Mouse (Mus musculus): ENCODE measurements around the gene Ntsr2. TPM values are rescaled to one million over a fixed set of nuclear protein-coding genes. Genes with fewer than 3 reads are reported as not detected.

Ntsr2 gene
- polyA plus RNA-seq, 1 experiment from 2014 or later: 5.4 TPM

GRCm38 (mm10) chr12:16643508-16644345, 9.5 kb upstream of the Ntsr2 start:
- ATAC-seq: peak; percentile 81
- H3K27me3 ChIP-seq (ENCODE audit: control insufficient read depth, insufficient read depth, low read depth, low read length): no peaks in the 10 kb centered on the region
- WGBS: 38% methylated on average over 12 of the region's 12 CpGs
- H3K9me3 ChIP-seq (replicated peaks; ENCODE audit: control insufficient read depth, low read length, poor library complexity, severe bottlenecking): no peaks in the 10 kb centered on the region
- H3K27ac ChIP-seq (ENCODE audit: low read length): peak overlapping the region; percentile 60
- H3K9ac ChIP-seq (ENCODE audit: low read depth, low read length): peak overlapping the region; percentile 26; the same call in 1 of the 2 replicates
- no peak overlapping the region for H3K4me2 ChIP-seq (ENCODE audit: low read length)
- peaks cover 2% of the 10 kb centered on the region; the same call in 1 of the 2 replicates for H3K4me1 ChIP-seq (ENCODE audit: control insufficient read depth, insufficient read depth, low read length)
- no peaks in the 10 kb centered on the region for H3K36me3 ChIP-seq (ENCODE audit: control insufficient read depth, insufficient read depth, low read length)
- H3K4me3 ChIP-seq (ENCODE audit: low read depth, low read length): no peak overlapping the region

GRCm38 (mm10) chr12:16644698-16645097, 8.5 kb upstream of the Ntsr2 start:
- H3K4me1 ChIP-seq (ENCODE audit: control insufficient read depth, insufficient read depth, low read length): peaks cover 2% of the 10 kb centered on the region; the same call in 1 of the 2 replicates
- no peak overlapping the region for H3K4me3 ChIP-seq (ENCODE audit: low read depth, low read length)
- no peaks in the 10 kb centered on the region for H3K36me3 ChIP-seq (ENCODE audit: control insufficient read depth, insufficient read depth, low read length)
- no peaks in the 10 kb centered on the region for H3K27me3 ChIP-seq (ENCODE audit: control insufficient read depth, insufficient read depth, low read depth, low read length)
- ATAC-seq: no peak
- no peak overlapping the region; the same call in 1 of the 2 replicates for H3K27ac ChIP-seq (ENCODE audit: low read length)
- 36% methylated on average over 8 of the region's 8 CpGs for WGBS
- H3K4me2 ChIP-seq (ENCODE audit: low read length): no peak overlapping the region
- H3K9me3 ChIP-seq (replicated peaks; ENCODE audit: control insufficient read depth, low read length, poor library complexity, severe bottlenecking): no peaks in the 10 kb centered on the region
- H3K9ac ChIP-seq (ENCODE audit: low read depth, low read length): no peak overlapping the region

- no peaks in the 10 kb centered on the region for H3K27me3 ChIP-seq (ENCODE audit: control insufficient read depth, insufficient read depth, low read depth, low read length)
- H3K4me2 ChIP-seq (ENCODE audit: low read length): no peak overlapping the region
- H3K9ac ChIP-seq (ENCODE audit: low read depth, low read length): no peak overlapping the region
- no peak overlapping the region for H3K27ac ChIP-seq (ENCODE audit: low read length)
- no peaks in the 10 kb centered on the region for H3K36me3 ChIP-seq (ENCODE audit: control insufficient read depth, insufficient read depth, low read length)
- no peak for ATAC-seq
- H3K9me3 ChIP-seq (replicated peaks; ENCODE audit: control insufficient read depth, low read length, poor library complexity, severe bottlenecking): no peaks in the 10 kb centered on the region
- no peak overlapping the region for H3K4me3 ChIP-seq (ENCODE audit: low read depth, low read length)
- H3K4me1 ChIP-seq (ENCODE audit: control insufficient read depth, insufficient read depth, low read length): peaks cover 2% of the 10 kb centered on the region; the same call in 1 of the 2 replicates
- 59% methylated on average over 9 of the region's 9 CpGs for WGBS
Measured at GRCm38 (mm10) chr12:16646780-16647409, 6.3 kb upstream of the Ntsr2 start.

- H3K4me2 ChIP-seq (ENCODE audit: low read length): no peak overlapping the region
- H3K4me3 ChIP-seq (ENCODE audit: low read depth, low read length): no peak overlapping the region
- ATAC-seq: no peak
- H3K9me3 ChIP-seq (replicated peaks; ENCODE audit: control insufficient read depth, low read length, poor library complexity, severe bottlenecking): no peaks in the 10 kb centered on the region
- peaks cover 4% of the 10 kb centered on the region for H3K4me1 ChIP-seq (ENCODE audit: control insufficient read depth, insufficient read depth, low read length)
- 94% methylated on average over 6 of the region's 6 CpGs for WGBS
- H3K36me3 ChIP-seq (ENCODE audit: control insufficient read depth, insufficient read depth, low read length): no peaks in the 10 kb centered on the region
- H3K9ac ChIP-seq (ENCODE audit: low read depth, low read length): no peak overlapping the region
- peaks cover 7% of the 10 kb centered on the region for H3K27me3 ChIP-seq (ENCODE audit: control insufficient read depth, insufficient read depth, low read depth, low read length)
- H3K27ac ChIP-seq (ENCODE audit: low read length): no peak overlapping the region
Measured at GRCm38 (mm10) chr12:16648273-16648672, 4.9 kb upstream of the Ntsr2 start.

- Histone ChIP-seq H3K27ac (ENCODE audit: low read length) (no peak overlapping the region), H3K9me3 (replicated peaks; ENCODE audit: control insufficient read depth, low read length, poor library complexity, severe bottlenecking) (no peaks in the 10 kb centered on the region), H3K4me1 (ENCODE audit: control insufficient read depth, insufficient read depth, low read length) (peaks cover 9% of the 10 kb centered on the region), H3K27me3 (ENCODE audit: control insufficient read depth, insufficient read depth, low read depth, low read length) (peaks cover 22% of the 10 kb centered on the region), H3K4me2 (ENCODE audit: low read length) (no peak overlapping the region), H3K4me3 (ENCODE audit: low read depth, low read length) (no peak overlapping the region), H3K9ac (ENCODE audit: low read depth, low read length) (no peak overlapping the region), H3K36me3 (ENCODE audit: control insufficient read depth, insufficient read depth, low read length) (no peaks in the 10 kb centered on the region)
- 85% methylated on average over 6 of the region's 6 CpGs for WGBS
- ATAC-seq: no peak
Measured at GRCm38 (mm10) chr12:16649819-16650218, 3.4 kb upstream of the Ntsr2 start.

GRCm38 (mm10) chr12:16655604-16656003, 2.4 kb downstream of the Ntsr2 start:
- no peak overlapping the region for H3K27ac ChIP-seq (ENCODE audit: low read length)
- H3K4me2 ChIP-seq (ENCODE audit: low read length): no peak overlapping the region
- H3K4me1 ChIP-seq (ENCODE audit: control insufficient read depth, insufficient read depth, low read length): peaks cover 9% of the 10 kb centered on the region
- H3K4me3 ChIP-seq (ENCODE audit: low read depth, low read length): no peak overlapping the region
- H3K9ac ChIP-seq (ENCODE audit: low read depth, low read length): no peak overlapping the region
- no peaks in the 10 kb centered on the region for H3K36me3 ChIP-seq (ENCODE audit: control insufficient read depth, insufficient read depth, low read length)
- ATAC-seq: no peak
- 78% methylated on average over 4 of the region's 4 CpGs for WGBS
- H3K9me3 ChIP-seq (replicated peaks; ENCODE audit: control insufficient read depth, low read length, poor library complexity, severe bottlenecking): no peaks in the 10 kb centered on the region
- peaks cover 31% of the 10 kb centered on the region for H3K27me3 ChIP-seq (ENCODE audit: control insufficient read depth, insufficient read depth, low read depth, low read length)

GRCm38 (mm10) chr12:16656906-16657875, 4.0 kb downstream of the Ntsr2 start:
- no peak overlapping the region for H3K9ac ChIP-seq (ENCODE audit: low read depth, low read length)
- no peaks in the 10 kb centered on the region for H3K9me3 ChIP-seq (replicated peaks; ENCODE audit: control insufficient read depth, low read length, poor library complexity, severe bottlenecking)
- no peak overlapping the region for H3K4me2 ChIP-seq (ENCODE audit: low read length)
- no peak overlapping the region for H3K27ac ChIP-seq (ENCODE audit: low read length)
- no peak overlapping the region for H3K4me3 ChIP-seq (ENCODE audit: low read depth, low read length)
- ATAC-seq: no peak
- H3K27me3 ChIP-seq (ENCODE audit: control insufficient read depth, insufficient read depth, low read depth, low read length): peaks cover 31% of the 10 kb centered on the region
- no peaks in the 10 kb centered on the region for H3K36me3 ChIP-seq (ENCODE audit: control insufficient read depth, insufficient read depth, low read length)
- 70% methylated on average over 5 of the region's 5 CpGs for WGBS
- peaks cover 9% of the 10 kb centered on the region for H3K4me1 ChIP-seq (ENCODE audit: control insufficient read depth, insufficient read depth, low read length)

GRCm38 (mm10) chr12:16661459-16661858, 8.3 kb downstream of the Ntsr2 start:
- Histone ChIP-seq H3K9me3 (replicated peaks; ENCODE audit: control insufficient read depth, low read length, poor library complexity, severe bottlenecking) (no peaks in the 10 kb centered on the region), H3K9ac (ENCODE audit: low read depth, low read length) (no peak overlapping the region), H3K4me1 (ENCODE audit: control insufficient read depth, insufficient read depth, low read length) (no peaks in the 10 kb centered on the region), H3K36me3 (ENCODE audit: control insufficient read depth, insufficient read depth, low read length) (no peaks in the 10 kb centered on the region), H3K27ac (ENCODE audit: low read length) (no peak overlapping the region), H3K4me2 (ENCODE audit: low read length) (no peak overlapping the region), H3K4me3 (ENCODE audit: low read depth, low read length) (no peak overlapping the region), H3K27me3 (ENCODE audit: control insufficient read depth, insufficient read depth, low read depth, low read length) (no peaks in the 10 kb centered on the region)
- no peak for ATAC-seq
- 87% methylated on average over 10 of the region's 10 CpGs for WGBS
